Mouse (Mus musculus): Measurements from ENCODE around the gene Mfsd11.
A peak's percentile ranks its signal among the peaks of the same experiment; 100 is the strongest.

The Mfsd11 gene

GRCm38 (mm10) chr11:116852291-116852890, at the start of gene Mfsd11:
TSS of gene Mfsd11 (plus strand) at chr11:116852440.
- DNase-seq, result peak; percentile 74 to 81

DNA sequence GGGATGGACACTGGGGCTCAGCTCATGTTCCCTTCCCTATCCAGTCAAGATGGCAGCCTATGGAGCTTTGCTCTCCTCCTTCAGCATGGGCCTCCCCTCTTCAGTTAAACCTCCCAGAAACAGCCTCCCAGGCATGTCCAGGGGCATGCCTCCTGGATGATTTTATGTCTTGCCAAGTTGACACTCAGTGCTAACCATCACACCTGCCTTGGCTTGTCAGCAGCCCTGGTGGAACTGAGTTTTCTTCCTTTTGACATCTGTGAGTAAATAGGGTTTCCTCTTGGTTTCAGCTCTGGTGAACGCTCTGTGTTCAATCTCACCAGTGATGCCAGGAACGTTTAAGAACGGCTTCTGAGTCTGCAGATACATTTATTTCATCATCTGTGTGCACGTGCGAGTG, 49.5 kb upstream of the Mfsd11 start:
- no peak for DNase-seq

- DNase-seq, result no peak
Measured at GRCm38 (mm10) chr11:116806136-116807071, 45.8 kb upstream of the Mfsd11 start.

DNA sequence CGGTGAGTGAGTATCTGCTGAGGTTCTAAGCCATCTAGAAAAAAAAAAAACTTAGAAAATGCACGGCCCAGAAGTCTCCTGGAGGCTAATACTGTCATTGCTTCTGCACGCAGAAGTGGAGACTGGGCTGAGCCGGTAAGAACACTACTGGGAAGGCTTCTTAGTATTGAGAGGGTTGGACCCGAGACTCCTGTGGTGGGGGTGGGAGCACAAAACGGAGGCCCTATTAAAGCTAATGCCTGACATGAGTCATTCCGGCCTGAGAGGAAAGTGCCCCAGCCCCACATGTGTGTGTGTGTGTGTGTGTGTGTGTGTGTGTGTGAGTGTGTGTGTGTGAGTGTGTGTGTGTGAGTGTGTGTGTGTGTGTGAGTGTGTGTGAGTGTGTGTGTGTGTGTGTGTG, 45.1 kb upstream of the Mfsd11 start:
- DNase-seq, result no peak

- no peak for DNase-seq
Measured at GRCm38 (mm10) chr11:116807526-116807925, 44.7 kb upstream of the Mfsd11 start.

- peak; percentile 88 to 95 for DNase-seq
Measured at GRCm38 (mm10) chr11:116807938-116808606, 44.2 kb upstream of the Mfsd11 start.

- DNase-seq, result no peak
Measured at GRCm38 (mm10) chr11:116808811-116809395, 43.3 kb upstream of the Mfsd11 start.

DNA sequence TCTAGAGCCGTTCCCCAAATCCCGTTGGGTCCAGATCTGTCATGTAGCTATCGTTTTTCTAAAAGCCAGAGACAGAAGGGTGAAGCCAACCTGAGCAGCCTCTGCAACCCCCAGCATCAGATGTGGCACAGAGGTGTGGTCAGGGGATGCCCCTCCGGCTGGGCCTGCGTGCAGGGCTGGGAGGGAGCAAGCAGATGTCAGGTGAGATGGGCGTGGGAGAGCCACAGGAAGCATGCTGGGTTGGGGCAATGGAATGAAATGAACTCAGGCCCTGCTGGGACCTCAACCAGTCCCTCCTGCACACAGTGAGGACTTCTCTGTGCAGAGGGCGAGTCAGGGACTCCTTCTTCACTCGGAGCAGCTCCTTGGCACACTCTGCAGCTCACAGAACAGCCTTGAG, 42.7 kb upstream of the Mfsd11 start:
- DNase-seq, result no peak

GRCm38 (mm10) chr11:116810528-116810927, 41.7 kb upstream of the Mfsd11 start:
- DNase-seq, result no peak

DNA sequence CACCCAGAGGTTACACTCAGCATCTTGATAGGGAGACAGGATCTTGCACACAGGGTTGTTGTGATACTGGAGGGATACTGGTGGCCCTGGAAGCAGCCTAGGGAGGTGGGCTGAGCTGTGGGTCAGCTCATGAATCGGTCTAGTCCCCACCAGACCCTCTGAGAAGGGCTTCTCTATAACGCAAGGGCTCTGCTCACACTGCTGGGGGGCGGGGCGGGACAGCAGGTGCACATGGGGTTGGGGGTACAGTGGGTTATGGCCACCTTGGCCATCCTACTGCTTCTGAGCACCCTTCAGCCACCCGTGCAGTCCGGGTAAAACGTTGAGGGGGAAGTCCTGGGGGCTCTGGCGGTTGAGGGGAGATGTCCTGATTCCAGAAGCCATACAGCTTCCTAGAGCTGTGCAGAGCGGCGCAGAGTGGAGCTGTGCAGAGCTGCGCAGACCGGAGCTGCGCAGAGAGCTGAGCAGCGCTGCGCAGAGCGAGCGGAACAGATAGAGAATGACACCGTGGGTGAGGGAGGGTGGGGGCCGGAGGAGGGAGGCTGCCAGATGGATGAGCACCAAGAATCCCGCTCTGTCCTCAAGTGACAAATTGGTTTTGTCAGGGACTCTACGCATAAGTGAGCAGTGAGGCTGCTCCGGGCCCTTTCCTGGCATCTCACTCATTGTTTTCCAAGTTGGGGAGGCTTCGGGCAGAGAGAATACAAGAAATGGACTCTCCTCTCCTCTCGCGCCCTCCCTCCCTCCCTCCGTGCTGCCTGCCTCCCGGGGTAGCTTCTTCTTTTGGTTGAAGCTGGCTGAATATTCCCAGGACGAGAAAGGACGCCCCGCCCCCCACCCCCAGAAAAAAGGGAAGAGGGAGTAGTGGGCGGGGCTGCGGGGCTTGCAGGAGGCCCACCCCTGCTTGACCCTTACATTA, 41.0 kb upstream of the Mfsd11 start:
- peak; percentile 72 to 81 for DNase-seq

- DNase-seq, result no peak
Measured at GRCm38 (mm10) chr11:116812793-116813529, 39.3 kb upstream of the Mfsd11 start.

DNA sequence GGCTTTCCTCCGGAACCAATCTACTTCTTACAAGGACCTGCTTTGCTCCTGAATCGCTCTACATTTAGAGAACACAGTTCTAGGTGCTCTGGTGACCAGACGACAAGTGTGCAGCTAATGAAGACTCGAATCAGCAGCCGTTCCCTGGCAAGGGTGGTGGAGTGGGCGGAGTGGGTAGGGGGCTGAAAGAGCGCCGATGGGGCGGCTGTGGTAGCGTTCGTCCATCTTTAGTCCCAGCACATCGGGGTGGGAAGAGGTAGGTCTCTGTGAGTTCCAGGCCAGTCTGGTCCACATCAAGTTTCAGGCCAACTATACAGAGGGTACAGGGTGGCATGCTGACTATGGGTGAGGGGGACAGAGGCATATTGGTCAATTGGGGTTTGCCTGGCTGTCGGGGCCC, 38.6 kb upstream of the Mfsd11 start:
- DNase-seq, result no peak

DNA sequence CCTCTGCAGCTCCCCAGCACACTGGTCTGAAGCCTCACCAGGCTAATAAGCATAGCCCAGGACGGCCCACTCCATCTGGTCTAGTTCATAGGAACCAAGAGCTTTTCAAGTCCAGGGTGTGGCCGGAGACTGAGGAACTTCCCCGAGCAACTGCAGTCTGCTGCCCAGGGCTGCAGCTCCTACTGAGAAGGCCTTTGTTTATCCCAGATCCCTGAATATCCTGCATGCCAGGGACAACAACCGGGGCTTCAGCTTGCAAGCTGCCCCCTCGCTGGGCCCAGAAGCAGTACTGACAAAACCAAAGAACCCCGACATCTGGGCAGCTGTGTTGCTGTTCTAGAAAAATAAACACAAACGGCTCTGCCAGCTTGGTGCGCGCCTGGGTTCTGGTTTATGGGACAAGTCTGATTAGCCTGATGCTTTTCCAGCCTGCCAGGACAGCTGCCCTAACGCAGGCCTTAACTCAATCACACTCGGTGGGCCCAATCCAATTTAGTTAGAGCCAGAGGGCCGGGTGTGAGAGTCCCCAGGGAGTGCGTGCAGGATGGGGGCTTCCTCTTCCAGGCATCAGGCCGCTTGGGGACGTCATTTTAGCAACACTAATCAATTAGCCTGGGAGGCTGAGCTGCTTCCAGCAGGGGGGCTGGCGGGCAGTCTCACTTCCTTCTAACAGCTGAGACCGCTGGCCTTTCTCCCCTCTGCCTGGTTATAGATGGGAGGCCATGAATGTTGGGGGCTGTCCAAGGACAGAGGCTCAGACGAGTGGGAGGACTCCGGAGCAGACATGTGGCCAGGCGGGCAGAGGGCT, 38.0 kb upstream of the Mfsd11 start:
- no peak for DNase-seq

DNA sequence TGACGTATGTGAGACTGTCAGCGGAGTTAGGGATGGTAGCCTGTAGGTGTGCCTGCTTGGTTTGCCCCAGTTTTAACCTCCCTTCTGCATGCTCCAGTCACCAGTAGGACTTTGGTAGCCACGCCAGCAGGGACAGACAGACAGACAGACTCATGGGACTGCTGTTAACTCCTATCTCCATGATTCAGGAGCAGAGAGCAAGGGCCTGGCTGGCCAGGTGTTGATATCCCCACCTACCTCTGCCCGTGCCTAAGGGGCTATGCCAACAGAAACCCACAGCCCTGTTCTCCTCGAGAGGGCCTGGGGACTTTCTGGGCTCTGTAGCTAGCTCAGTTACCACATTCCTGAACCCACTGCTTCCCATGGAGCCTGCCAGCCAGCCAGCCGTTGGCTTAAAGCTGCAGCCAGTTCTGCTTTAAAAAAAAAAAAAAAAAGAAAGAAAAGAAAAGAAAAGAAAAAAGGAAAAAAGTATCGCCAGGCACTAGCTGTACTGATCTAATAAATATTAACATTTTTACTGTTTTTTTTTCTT, 37.3 kb upstream of the Mfsd11 start:
- DNase-seq, result no peak

- DNase-seq, result no peak
Measured at GRCm38 (mm10) chr11:116816769-116817168, 35.5 kb upstream of the Mfsd11 start.

GRCm38 (mm10) chr11:116817567-116817966, 34.7 kb upstream of the Mfsd11 start:
- no peak for DNase-seq

GRCm38 (mm10) chr11:116818722-116819121, 33.5 kb upstream of the Mfsd11 start:
- peak; percentile 45 to 60 for DNase-seq

GRCm38 (mm10) chr11:116819932-116820593, 32.2 kb upstream of the Mfsd11 start:
- DNase-seq, result no peak

All from cerebellum, postnatal 36 days (tissue).